Mouse (Mus musculus) kidney, postnatal 10 days (tissue): ENCODE measurements around the gene Kcnip4.
A peak's percentile ranks its signal among the peaks of the same experiment; 100 is the strongest.

Source experiments
- DNase-seq: peaks from one replicate; pipeline ENCODE4 v3.0.0; 2021; ENCODE audit warnings: mixed read lengths

Gene Kcnip4

DNA sequence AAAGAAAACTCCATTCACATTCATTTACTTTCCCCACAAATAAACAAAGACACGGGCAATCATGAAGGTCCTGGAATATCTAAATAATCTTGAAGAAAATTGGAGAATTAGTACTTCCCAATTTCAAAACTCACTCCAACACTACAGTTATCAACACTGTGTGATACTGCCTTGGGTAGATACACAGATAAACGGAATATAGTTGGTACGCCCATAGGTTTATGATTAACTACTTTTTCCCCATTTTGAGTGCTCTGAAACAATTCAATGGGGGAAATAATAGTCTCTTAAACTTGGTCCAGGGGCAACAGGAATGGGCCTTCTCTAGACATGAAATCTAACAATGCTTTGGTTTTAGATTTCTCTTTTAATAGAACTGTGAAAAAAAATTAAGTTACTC is 978.9 kb downstream of the Kcnip4 start:
- no peak for DNase-seq

DNA sequence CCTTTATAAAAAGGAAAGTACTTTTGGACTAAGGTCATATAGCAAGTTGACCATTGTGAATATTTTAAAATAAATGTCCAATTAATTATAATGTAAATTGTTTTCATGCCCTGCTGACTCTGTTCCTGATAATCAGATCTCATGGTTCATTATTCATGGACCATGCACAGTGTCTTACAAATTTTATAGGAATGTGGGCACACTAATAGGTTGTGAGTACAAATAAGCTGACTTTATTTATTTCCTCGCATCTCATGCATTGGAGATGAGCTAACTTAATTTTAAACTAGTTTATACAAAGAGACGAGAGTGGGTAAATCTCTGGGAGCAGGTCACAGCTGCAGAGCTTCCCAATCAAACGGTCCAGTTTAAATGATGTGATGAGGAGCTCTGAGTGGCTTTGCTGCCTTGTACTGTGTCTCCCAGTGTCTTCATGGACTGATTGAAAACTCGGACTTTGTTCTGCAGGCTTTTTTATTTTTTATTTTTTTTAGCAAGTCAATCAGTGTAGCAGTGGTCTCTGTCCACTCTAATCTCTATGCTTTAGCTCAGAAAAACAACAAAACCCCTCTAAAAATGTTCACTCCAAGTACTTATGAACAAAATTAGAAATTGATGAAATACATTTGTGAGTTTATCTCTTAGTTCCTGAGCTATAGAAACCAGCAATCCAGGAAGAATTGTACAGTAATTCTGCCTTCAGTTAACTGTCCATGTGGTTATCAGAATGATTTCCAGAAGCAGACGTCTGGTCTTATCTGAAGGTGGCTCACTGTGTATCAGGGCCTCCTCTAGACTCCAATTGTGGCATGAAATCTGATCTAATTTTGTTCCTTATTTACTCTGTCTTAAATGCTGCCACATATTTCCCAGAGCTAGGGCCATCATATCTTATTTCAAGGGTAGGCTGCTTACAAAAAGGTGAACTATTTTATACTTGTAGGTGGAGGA is 979.6 kb downstream of the Kcnip4 start:
- DNase-seq, result no peak

DNA sequence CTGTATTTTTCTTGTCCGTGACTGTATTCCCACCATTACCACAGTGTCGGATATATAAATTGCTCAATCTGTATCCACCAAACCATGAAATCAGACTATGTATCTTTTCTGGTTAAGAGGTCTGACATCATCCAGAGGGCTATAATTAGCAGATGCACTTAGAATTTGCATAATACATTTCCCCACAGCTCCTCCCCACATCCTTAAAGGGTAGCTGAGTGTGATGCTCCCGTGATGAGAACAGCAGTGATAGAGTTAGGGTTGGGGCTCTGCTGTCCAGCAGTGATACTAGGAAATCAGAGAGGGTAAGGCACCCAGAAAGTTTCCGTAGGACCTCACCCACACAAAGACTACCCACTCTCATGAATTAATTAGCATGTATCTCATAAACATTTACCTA is 1006.7 kb downstream of the Kcnip4 start:
- DNase-seq, result no peak

DNA sequence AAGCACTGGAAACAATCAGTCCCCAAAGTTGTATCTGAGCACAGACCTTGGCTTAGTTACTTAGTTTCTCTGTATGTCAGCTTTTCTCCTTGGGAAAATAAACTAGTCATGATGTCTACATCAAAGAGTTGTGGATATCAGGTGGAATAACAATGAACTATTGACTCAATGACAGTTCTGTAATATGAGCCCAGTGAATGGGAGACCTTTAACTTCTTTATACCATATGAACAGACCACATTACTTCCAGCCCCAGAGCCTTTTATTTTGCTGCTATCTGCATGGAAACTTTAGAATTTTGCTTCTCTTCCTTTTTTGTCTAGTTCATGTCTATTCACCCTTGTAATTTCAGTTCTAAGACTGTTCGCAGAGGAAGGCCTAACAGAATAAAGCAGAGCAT is 1011.4 kb downstream of the Kcnip4 start:
- no peak for DNase-seq

DNA sequence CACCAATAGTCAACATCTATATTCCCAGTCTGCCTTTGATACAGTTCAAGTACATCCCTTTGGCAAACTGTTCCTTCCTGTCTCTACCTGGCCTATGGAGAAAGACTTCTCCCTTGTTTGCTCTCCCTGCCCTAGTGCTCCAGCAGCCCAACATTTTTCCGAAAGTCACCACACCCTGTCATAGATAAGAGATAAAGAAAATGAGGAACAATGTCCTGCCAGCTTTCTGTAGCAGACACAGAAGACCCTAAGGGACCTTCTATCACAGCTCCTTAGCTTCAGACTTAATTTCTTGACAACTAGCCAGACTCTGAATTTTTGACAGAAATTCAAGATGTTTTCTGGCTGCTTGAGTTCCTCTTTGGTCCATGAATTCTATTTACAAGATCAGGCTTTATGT is 1013.4 kb downstream of the Kcnip4 start:
- no peak for DNase-seq

DNA sequence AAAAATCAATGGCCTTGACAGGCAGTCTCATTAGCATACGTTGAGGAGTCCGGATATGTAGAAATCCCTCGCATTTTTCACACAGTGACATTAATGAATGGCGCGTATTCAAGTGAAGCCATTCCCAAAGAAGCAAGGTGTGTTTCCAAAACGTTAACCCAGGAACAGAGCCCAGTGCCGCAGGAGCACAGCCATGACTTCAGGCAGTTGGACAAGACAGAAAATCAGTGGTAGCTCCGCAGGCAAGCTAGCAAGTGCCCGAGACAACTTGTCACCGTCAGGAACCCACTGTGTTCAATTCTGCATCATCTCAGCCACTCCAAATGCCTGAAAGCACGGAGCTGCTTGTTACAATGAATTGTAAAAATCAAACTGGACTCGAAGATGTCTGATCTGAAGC is 1014.5 kb downstream of the Kcnip4 start:
- DNase-seq, result no peak

DNA sequence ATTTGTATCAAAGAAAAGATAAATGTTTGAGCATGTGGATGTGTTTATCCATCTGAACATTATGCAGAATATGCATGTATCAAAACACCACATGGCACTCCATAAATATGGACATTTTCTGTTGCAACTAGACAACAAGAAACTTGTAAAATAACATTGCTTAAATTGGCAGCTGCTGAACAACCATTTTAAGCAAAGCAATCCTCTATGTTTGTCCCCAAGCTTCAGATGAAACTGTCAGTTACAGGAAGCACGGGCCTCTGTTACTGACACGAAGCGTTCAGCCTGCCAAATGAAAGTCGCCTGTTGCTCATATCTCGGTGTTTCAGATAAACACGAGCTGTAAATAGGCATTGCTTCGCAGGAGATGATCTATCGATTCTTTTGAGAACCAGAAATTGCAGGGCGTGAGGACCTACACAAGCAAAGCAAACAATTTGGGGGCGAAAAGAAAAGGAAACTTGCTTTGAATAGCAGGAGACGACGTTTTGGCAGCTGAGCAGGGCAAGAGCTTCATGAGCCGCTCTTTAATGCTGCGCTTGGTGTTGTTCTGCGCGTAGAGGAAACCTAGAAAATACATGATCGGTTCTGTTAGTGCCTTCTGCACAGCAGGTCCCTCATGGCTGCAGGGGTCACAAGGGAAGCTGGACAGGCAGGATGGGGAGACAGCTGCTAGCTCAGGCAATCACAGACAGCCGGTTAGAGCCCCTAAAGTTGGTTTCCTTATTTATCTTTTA is 1015.3 kb downstream of the Kcnip4 start:
- peak; percentile 7 for DNase-seq

DNA sequence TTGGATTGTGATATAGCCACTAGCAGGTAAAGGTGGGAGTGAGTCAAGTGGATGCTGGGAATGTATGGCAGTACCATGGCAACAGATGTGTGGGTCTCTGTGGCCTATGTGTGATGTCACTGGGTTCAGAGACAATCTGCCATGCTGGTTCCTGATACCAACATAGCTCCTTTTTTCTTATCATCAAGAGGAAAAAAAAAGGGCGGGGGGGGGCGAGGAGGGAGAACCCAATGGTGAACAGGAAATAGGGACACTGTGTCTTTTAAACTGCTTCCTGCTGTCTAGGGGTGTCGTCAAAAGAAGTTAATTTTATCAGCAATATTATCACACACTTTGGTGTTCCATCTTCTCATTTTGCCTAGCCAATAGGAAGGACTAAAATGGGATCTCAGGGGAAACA is 1021.6 kb downstream of the Kcnip4 start:
- DNase-seq, result no peak

DNA sequence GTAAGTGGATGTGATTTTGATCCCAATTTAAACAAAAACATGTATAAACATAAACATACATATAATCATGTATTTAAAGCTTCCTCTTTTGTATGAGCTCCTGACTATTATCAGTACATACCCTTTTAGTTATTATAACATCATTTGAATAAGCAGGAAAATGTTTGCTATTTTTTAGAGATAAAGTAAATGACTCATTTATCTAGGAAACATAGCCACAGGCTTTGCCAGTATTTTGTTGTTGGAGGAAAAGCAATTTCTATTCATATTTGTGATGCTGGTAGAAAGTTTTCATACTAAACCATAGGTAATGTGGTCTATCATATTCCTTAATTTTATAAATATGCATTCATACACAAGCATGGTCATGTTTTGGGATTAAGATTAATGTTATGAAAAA is 1022.3 kb downstream of the Kcnip4 start:
- DNase-seq, result no peak

DNA sequence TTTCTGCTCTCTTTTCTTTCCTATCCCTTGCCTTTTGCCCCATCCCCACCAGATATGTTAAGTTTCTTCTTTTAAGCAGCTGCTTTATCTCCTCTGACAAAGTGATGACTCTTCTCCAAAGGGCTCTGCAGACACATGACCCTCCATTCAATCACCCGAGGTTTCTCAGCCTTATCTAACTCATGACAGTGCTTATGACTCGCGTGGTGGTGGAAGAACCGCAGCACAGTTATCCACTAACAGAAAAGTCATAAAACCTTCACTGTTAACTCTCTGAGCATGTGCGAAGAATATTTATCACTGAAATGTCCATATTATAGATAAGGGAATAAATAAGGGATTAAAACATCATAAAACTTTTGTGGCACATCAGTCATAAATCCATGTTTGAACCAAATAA is 1024.5 kb downstream of the Kcnip4 start:
- peak; percentile 19 for DNase-seq

DNA sequence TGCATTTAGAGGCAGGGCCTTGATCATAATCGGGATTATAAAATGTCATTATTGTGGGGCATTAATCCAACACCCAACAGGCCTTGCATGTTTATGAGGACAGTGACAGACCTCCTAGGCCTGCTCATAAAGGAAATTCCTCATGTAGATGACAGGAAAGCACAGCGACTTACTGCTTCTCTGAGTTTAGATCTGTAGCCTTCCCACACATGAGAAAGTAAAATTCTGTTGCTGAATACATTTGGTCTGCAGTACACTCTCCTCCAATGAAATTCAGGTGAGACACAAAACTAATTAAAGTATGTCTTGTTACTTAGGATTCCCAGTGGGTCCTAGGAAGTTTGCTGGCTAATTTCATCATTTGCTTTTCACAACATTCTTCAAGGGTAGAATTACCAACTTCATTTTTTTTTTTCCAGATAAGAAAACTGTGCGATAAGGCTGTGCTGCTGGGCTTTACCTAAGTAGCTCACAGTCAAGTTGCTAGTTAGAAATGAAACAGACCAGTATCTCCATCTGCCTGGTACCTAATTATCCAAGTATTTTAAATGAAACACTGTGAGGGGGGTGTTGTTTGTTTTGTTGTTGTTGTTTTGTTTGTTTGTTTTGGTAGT is 1033.7 kb downstream of the Kcnip4 start:
- no peak for DNase-seq

DNA sequence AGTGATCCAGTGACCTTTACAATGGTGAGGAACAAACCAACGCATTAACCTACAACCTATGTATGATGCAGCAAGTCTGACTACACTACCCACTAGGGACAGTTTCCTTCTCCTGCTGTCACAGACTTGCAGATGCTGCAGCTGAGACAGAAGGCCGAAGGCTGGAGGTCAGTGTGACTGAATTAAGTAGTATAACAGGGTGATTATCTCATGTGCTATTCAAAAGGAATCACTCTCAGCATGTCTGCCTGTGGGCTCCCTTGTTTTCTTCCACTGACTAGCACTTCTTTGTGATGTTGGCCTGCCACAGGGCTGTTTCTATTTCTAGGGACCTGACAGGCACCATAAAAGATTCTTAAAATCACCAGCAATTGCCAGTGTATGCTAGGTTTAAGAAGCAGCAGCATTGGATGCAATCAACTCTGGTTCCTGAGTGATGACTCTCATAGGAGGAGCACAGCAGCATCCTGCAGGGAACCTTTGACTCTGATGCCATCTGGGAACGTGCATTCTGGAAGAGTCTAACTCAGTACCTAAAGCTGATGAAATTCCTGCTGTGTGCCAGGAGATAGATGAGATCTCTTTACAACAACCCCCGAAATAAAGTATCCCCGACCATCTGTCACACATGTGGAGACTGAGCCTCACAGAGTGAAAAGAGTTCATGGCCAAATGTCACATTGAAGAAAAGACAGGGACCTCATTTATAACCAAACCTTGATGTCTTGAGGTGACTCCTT is 1035.0 kb downstream of the Kcnip4 start:
- DNase-seq, result no peak

DNA sequence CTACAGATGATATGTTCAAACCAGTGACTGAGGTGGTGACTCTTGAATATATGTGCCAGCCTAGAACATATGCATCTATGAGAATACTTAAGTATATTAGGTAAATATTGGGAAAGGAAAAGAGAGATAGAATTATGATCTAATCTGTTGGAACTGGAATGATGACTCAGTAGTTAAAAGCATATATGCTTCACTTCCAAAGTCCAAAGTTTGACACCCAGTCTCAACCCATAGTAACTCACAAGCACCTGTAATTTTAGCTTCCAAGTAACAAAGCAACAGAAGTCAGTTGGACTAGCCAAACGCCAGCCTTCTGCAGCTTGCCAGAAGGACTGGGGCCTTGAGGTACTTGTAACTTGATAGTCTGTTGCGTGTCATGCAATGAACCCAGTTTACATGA is 1041.6 kb downstream of the Kcnip4 start:
- no peak for DNase-seq

DNA sequence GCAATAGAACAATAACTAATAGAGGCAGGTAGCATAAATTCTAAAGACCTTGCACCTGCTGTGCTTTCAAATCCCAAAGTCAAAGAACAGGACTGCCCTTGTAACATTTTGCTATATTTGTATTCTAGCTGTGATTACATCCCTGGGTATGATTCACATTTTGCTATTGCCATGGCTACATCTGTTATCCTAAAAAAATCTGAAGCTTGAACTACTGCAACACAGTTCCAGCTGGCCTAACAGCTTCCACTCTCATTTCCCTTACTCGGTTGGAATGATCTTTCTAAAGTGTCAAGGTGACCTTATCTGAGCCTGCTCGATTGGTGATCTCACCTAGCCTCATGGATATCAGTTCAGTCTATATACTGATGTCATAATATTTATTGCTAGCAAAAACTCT is 1064.5 kb downstream of the Kcnip4 start:
- DNase-seq, result no peak

DNA sequence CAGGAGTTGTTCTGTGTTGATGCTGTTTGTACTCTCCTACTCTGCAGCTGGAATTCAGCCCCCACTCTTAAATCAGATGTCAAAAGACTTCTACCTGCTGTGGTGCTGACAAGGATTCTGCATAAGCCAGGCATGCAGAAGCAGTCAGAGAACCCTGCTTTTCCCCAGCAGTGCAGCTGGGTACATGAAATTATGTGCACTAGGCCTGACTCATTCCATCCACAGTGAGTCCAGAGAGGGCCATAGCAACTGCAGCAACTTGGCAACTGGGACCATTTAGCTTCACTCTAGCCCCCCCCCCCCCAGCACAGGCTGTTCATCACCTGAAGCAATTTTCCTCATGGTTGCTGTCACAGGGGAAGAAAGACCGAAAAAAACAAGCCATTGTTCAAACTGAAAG is 1075.8 kb downstream of the Kcnip4 start:
- no peak for DNase-seq

DNA sequence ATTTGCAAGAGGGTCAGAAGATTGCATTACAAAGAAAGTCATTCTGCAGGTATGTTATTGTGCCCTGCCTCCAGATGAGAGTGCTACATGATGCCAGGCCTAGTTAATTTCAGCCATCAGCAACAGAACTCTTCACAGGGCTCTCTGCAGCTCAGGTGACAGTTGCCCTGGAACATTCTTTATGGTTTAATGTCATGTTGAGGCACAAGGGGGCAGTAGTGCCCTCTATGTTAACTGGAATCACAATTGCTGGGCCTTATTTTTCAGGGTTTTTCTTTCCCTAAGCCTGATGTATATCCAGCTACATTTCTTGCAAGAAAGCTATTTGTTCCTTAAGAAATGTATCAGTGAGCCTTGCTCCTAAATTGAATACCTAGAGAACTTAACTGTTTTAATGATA is 1094.2 kb downstream of the Kcnip4 start:
- DNase-seq, result peak; percentile 59

DNA sequence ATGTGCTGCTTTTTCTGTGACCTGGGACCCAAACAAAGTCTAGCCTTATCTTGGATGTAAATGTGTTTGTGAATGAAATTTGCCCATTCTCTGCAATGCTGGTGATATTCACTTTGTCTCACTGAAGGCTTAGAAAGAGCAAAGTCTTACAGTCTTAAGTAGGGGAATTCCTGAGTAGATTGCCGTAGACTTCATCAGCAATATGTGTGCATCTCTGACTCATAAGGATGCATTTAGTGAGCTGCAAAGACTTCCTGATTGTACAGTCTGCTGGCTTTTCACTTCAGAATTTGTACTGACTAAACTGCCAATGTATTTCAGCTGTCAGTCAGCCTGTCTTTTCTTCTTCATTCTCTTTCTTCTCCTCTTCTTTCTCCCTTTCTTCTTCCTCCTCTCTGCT is 1102.8 kb downstream of the Kcnip4 start:
- no peak for DNase-seq

DNA sequence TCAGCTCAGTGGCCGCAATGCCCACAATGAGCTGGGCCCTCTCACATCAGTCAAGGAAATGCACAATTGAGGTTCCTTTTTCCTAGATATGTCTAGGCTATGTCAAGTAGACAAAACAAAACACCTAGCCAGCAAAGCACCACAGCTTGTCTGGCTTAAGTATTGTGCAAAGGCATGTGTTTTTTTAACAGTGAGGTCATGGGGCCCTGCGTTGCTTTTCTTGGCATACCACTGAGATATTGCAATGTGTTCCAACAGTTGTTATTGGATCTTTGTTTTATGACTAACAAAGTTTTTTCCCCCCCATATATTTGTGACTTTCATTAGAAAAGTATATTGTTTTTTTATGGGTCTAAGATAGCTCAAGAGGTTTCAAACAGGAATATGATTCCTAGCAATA is 1105.0 kb downstream of the Kcnip4 start:
- DNase-seq, result no peak

DNA sequence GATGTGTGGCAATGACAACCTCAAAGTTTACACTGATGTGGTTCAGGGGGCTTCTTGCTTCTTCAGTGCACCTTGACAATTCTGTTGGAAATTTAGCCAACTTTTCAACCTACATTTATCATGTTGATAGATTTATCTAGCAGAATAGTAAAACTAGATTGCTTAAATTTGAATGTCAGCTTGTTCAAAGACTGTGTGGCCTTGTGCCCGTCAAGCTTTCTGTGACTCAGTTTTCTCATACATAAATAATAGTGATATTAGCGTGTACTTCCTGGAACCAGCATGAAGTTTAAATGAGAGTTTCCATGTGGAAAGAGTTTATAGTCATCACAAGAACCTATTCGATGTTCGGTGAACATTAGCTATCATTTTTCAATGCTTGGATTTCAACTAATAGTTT is 1112.4 kb downstream of the Kcnip4 start:
- DNase-seq, result no peak

DNA sequence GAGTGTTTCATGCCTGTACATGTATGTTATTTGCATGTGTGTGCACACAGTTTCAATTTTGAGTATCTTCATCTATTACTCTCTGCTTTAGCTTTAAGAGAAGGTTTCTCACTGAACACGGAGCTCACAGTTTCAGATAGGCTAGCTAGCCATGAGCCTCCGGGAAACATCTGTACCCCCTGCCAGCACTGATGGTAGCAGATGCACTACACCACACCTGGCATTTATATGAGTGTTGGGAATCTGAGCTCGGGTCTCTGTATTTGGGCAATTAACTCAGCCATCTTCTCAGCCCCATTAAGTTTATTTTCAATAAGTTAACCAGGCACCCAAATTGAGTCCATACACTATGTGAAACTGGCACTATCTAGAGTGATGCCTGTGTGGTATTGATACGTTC is 1113.2 kb downstream of the Kcnip4 start:
- DNase-seq, result no peak

DNA sequence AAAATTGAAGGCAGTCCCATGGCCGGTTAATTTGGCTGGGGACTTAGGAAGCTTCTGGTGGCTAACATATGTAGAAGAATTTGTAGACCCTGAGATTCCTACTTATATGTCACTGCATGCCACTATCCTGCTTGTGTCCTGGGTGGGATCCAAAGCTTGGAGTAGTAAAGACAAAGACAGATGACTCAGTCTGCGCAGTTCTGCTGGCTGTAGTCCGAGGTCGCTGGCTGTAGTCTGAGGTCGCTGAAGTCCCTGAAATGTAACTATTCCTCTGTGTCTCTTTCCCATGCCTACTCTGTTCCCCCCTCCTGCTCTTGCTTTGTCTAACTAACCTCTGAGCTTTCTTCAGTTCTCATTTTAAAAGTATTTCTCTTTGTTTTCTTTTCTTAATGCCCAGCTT is 1114.4 kb downstream of the Kcnip4 start:
- DNase-seq, result peak; percentile 47

DNA sequence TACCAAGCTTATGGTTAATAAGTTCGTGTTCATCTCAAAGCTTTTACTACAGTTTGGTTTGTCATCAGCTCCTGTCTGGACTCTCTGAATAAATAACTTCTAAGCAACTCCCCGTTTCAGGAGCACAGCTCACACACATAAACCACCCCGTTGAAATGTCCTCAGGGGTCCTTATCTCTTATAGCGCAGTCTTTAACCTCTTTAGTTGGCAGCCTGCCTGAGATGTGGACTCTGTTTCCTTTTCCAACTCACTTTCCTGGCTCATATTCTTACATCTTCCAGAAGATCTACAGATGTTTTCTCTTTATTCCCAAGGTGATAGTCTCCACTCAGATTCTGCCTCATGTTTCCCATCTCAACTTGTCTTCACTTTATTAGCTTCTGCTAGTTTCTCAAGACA is 1116.4 kb downstream of the Kcnip4 start:
- no peak for DNase-seq

DNA sequence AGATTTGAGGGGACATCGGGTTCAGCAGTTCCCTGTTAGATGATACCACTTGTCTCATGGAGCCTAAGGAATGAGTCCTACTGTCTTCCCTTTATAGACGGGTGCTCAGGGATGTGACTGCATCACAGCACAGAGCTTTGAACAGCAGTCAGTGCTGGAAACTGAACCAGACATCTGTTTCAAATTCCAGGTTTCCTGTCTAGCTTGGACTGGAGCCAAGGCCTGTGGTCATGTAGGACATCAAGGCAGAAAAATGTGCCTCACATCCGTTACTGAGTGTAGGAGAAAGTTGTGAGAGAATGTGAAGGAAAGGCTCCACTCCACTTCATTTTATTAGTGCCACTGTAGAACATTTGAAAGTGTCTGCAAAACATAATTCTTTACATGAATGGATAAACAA is 1122.2 kb downstream of the Kcnip4 start:
- peak; percentile 65 for DNase-seq
